Mouse (Mus musculus): ENCODE data around the gene Akap8l.

The Akap8l gene

DNA sequence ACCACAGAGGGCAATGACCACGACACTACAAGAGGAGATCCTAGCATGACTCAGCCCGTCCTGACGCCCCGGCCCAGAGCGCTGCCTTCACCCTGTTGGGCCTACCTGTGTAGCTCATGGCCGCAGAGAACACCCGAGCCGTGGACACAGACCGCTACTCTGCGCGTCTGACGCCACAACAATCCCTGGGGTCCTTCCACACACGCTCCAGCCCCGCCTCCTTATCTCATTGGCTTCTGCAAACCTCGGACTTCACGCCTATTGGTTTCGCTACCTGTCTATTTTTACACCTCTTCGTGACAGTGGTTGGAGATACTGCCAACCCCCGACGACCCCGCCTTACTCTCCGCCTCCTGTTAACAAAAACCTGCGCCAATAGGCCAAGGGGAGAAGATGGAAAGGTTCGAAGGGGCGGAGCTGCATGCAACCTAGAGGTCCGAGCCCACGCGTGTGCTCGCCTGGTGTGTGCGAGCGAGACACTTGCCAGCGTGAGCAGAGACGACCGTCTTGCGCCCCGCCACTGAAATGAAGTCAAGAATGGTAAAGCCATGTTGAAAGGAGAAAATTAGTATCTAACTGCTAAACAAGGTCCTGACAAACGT lies at the start of gene Akap8l:
TSS of gene Akap8l (minus strand) at position 226 of the 602 bp plus-strand sequence.
- DNase-seq (ENCODE audit: low spot score): peak; percentile 98

DNA sequence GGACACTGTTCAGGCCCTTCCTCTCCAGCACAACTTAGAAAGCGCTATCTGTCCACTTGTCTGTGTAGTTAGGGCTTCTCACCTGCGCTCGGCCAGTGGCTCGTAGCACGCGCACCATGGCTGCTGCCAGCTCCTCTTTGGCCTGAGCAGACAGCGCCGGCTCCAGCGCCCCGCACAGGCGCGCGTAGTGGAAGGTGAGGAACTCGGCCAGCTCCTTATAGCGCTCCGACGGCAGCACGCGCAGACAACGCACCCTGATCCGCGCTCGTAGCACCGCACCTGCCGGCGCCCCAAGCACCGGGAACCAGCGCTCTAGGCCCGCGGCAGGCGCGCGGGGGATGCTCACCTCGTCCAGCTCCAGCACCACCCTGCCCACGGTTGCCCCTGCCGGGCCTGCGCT lies 45.9 kb upstream of the Akap8l start:
- DNase-seq (ENCODE audit: low spot score): no peak

- no peak for DNase-seq (ENCODE audit: low spot score)
Measured at GRCm38 (mm10) chr17:32393944-32394343, 43.5 kb upstream of the Akap8l start.

- DNase-seq (ENCODE audit: low spot score): peak; percentile 79
Measured at GRCm38 (mm10) chr17:32389101-32389659, 38.8 kb upstream of the Akap8l start, which contains the start of gene Wiz. TSS of gene Wiz (minus strand) at chr17:32389439.

- DNase-seq (ENCODE audit: low spot score): no peak
Measured at GRCm38 (mm10) chr17:32388370-32389100, 38.1 kb upstream of the Akap8l start.

DNA sequence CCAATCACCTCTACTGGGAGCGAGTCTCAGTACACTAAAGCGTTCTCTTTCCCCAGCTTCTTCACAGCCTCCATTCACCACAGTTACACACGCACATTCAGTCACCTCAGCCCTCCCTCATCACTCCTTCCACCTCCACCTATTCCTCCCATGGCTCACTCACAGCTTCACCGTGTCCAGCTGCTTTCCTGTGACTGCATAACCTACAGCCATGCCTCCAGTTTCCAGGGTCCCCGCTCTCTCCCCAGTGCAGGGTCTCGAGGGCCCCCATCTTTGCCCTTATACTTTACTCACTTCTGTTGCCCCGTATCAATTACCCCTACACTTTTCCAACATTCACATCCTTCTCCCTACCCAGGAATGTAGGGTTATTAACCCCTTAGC lies 37.6 kb upstream of the Akap8l start:
- no peak for DNase-seq (ENCODE audit: low spot score)

GRCm38 (mm10) chr17:32386659-32387432 lies 36.4 kb upstream of the Akap8l start:
- peak; percentile 61 for DNase-seq (ENCODE audit: low spot score)

GRCm38 (mm10) chr17:32383661-32384060 lies 33.3 kb upstream of the Akap8l start:
- DNase-seq (ENCODE audit: low spot score): no peak

DNA sequence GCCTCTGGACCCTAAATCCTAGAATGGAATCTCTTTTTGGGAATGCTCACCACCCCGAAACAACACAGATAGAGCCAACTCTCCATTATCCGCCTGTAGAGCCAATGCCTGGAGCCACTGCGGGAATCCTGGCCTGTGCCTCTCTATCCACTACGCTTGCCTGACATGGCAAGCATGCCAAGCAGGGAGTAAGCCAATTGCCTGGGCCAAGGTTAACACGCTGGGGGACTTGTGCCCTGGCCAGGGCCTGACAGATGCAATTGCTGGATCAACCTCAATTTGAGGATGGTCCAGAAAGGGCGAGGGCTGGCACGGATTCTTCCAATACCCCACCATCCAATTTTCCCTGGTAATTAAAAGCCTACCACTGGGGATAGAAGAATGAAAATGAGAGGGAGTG lies 32.2 kb upstream of the Akap8l start:
- DNase-seq (ENCODE audit: low spot score): no peak

GRCm38 (mm10) chr17:32378786-32379185 lies 28.4 kb upstream of the Akap8l start:
- no peak for DNase-seq (ENCODE audit: low spot score)

- DNase-seq (ENCODE audit: low spot score): no peak
Measured at GRCm38 (mm10) chr17:32377137-32377536, 26.7 kb upstream of the Akap8l start.

GRCm38 (mm10) chr17:32376475-32376874 lies 26.1 kb upstream of the Akap8l start:
- DNase-seq (ENCODE audit: low spot score): no peak

DNA sequence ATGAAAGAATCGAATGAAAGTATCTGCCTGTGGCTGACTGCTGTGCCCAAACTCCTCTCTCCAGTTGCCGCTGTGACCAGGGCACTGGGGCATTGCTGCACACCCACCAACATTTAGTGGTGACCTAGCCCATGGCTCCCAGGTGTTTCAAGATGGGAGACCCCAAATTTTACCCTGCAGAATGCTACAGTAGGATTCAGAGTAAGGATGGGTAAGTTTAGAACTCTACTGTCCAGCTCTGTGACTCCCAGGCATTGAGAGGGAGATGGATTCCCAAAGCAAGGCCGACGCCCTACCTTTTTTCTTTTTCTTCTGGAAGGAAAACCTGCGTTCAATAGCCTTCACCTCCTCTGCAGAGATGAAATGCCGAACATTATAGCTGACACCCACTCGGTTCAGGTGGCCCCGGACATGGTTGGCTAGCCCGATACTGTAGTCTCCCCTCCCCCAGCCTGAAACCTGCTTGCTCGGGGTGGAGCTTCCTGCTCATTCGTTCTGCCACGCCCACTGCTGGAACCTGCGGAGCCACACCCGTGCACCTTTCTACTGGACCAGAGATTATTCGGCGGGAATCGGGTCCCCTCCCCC lies 18.7 kb upstream of the Akap8l start:
- DNase-seq (ENCODE audit: low spot score): no peak

- DNase-seq (ENCODE audit: low spot score): no peak
Measured at GRCm38 (mm10) chr17:32367706-32368105, 17.3 kb upstream of the Akap8l start.

DNA sequence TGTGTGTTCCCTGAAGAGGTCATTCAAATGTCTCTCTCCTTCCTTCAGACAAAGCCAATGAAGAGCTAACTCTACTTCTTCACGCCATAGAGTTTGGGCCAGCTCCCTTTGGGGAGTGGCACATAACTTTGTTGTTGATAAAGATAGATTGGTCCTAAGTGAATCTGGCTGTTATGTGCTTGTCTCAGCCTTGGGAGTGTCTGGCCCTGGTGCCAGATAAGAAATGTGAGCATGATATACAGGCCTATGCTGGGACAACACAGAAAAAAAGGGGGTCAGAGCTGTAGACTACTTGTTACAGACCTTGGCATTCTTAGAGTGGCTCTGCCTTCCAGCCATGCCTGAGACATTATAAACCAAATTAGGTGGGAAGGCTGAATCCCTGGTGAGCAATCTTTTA lies 14.9 kb upstream of the Akap8l start:
- no peak for DNase-seq (ENCODE audit: low spot score)

- no peak for DNase-seq (ENCODE audit: low spot score)
Measured at GRCm38 (mm10) chr17:32364850-32365249, 14.4 kb upstream of the Akap8l start.

- peak; percentile 81 for DNase-seq (ENCODE audit: low spot score)
Measured at GRCm38 (mm10) chr17:32364331-32364730, 13.9 kb upstream of the Akap8l start.

DNA sequence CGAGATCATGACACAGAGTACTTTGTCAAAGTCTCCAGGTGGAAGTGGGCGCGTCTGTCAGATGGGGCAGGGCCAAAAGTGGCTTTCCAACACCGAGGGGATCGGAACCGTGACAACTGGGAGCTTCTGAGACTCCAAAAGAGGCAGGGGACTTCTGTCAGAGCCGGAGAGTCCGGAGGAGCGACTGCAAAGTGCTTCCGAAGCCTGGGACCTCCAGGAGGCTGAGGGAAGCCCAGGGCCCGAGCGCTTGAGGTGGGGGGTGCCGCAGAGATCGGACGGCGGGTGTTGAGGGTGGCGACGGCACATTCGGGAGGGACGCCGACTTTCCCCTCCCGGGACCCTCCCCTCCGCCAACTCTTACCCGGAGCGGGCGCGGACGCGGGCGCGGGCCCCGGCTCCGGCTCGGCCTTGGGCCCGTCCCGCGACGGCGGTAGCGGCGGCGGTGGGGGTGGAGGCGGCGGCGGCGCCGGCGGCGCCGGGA lies 13.5 kb upstream of the Akap8l start:
- no peak for DNase-seq (ENCODE audit: low spot score)

DNA sequence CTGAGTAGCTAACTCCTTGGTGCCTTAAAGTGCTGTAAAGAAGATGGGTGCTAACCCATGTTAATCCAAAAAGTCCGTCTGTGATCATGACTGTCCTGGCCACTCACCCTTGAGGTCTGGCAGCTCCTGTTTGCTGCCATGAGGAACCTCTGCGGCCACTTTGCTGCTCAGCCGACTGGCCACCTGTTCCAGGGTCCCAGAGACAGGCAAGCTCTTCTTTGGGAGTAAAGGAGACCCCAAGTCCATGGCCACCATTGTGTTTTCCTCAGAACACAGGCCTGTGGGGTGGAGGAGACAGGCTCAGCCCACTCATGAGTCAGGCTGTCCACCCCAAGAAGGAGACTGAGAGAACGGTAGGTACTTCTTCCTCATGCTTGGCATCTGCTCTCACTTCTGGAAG lies 12.3 kb upstream of the Akap8l start:
- DNase-seq (ENCODE audit: low spot score): no peak

DNA sequence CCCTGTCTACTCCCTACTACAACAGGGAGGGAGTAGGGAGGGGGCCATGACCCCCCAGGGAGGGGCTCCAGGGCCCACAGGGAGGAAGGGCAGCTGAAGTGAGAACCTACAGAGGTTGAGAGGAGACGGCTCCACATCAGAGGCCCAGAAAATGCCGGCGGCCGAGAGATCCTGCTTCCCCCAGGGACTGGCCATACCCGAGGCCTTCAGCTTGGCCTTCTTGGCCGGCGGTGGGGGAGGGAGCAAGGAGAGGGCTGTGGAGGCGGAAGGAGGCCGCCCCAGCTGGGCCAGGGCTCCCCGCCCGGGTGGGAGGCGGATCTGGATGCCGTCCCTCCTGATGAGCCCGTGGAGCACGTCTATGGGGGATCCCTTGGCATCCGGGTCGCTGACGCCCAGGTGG lies 9.5 kb upstream of the Akap8l start:
- no peak for DNase-seq (ENCODE audit: low spot score)

DNA sequence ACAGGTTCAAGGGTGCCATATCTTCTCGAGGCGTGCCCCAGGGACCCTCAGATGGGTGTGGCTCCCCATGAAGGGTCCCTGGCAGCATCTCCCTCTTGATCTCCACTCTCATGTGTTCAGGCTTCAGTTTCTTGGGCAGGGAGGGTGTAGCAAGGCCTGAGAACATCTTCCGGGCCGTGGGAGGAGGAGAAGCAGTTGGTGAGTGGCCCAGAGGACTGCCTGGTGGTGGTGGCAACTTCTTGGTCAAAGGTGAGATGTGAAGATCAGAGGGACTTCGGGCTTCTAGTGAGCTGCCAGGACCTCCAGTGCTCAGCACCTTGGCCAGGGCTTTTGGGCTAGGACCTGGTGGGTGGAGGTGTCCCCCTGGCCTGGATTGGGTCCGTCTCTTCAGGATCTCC lies 8.5 kb upstream of the Akap8l start:
- no peak for DNase-seq (ENCODE audit: low spot score)
